Mouse (Mus musculus): ENCODE results near the gene Zfp423. TPM values are rescaled to one million over a fixed set of nuclear protein-coding genes. Genes with fewer than 3 reads are reported as not detected.

Zfp423 gene
- polyA plus RNA-seq, 1 experiment from 2014 or later, result 33.4 TPM

DNA sequence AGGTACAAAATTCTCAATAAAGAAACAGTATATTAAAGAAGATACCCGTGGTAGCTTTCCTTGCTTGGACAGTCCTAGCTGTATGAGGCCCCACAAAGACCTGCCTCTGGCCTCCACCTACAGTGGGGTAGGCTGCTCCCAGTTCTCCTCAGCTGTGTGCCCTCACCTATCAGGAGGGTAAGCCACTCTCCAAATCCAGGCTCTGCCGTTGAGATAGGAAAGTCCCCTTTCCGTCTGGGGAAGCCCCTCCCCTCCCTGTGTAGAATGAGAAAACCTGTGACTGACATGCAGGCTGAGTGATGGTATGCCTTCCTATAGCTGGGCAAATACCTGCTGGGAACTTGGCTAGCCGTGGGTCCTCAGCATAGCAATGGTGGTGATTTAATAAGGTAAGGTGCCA, 257.8 kb downstream of the Zfp423 start:
- 56% methylated on average over 4 of the region's 4 CpGs for WGBS
- Histone ChIP-seq H3K27ac (replicated peaks) (peak overlapping the region; percentile 82), H3K27me3 (no peaks in the 10 kb centered on the region), H3K4me2 (no peak overlapping the region), H3K4me1 (replicated peaks) (peaks cover 50% of the 10 kb centered on the region), H3K9me3 (no peaks in the 10 kb centered on the region), H3K4me3 (no peak overlapping the region), H3K36me3 (no peaks in the 10 kb centered on the region), H3K9ac (no peak overlapping the region)
- peak; percentile 17; the same call in 1 of the 2 replicates for ATAC-seq (ENCODE audit: low FRiP score, low read depth)

DNA sequence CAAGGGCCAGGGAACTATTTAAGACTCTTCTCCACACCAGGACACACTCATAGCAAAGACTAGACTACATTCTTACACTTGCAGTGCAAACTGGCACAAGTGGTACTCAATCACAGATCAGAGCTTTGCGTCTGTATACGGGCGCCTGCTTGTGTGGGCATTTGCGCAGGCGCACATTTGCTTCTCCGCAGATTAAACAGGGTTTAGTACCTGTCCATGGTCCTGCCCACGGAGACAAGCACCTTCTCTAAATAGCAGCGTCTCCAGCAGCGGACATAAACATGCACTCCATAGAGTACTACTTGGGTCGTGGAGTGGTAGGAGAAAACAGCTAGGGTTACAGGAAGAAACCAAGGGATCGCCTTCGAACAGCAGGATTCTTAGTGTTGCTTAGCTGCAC, 259.1 kb downstream of the Zfp423 start:
- Histone ChIP-seq H3K4me3 (no peak overlapping the region), H3K27me3 (no peaks in the 10 kb centered on the region), H3K4me1 (replicated peaks) (peaks cover 58% of the 10 kb centered on the region), H3K4me2 (no peak overlapping the region), H3K9me3 (no peaks in the 10 kb centered on the region), H3K9ac (no peak overlapping the region), H3K36me3 (no peaks in the 10 kb centered on the region), H3K27ac (replicated peaks) (no peak overlapping the region)
- 76% methylated on average over 12 of the region's 12 CpGs for WGBS
- ATAC-seq (ENCODE audit: low FRiP score, low read depth), result no peak

DNA sequence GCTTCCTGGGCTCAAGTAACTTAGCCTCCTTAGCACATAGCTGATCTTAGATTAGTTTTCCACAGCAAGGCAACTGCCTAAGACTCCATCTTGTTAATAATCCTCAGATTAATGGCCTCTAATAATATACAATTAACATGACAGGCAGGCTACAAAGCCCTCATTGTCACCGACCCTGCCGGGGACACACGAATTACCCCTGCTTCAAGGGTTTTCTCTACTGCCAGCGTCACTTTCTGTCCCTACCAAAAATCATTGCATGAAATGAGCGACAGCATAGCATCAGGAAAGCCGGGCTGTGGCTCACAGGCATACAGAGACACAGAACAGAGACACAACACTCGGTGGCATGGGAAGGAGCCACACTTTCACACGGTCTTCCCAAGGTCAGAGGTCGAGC, 262.3 kb downstream of the Zfp423 start:
- Histone ChIP-seq H3K36me3 (no peaks in the 10 kb centered on the region), H3K4me3 (no peak overlapping the region), H3K27ac (replicated peaks) (0 out of 2 replicates have a peak overlapping the region, but pooled peaks have one; percentile 23), H3K27me3 (no peaks in the 10 kb centered on the region), H3K9me3 (no peaks in the 10 kb centered on the region), H3K4me1 (replicated peaks) (peaks cover 57% of the 10 kb centered on the region), H3K9ac (no peak overlapping the region), H3K4me2 (no peak overlapping the region)
- ATAC-seq (ENCODE audit: low FRiP score, low read depth), result no peak
- 31% methylated on average over 9 of the region's 9 CpGs for WGBS

DNA sequence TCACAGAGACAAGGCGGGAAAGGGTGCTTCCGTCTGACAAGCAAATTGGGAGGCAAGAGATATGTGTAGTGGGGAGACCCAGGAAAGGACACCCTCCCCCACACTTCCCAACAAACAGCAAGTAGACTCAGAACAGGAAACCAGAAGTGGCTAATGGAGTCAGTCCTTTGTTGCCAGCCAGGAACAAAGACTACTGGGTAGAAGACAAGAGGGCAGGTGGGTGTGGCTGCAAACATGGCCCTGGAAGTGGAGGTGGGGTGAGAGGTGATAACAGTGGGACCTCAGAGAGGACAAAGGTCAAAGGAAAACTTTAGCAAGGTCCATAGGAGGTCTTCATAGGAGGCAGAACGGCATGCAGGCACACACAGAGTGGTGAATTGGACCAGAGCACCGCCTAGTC, 265.7 kb downstream of the Zfp423 start:
- Histone ChIP-seq H3K27me3 (no peaks in the 10 kb centered on the region), H3K4me2 (no peak overlapping the region), H3K36me3 (no peaks in the 10 kb centered on the region), H3K27ac (replicated peaks) (no peak overlapping the region), H3K4me1 (replicated peaks) (peaks cover 78% of the 10 kb centered on the region), H3K9me3 (no peaks in the 10 kb centered on the region), H3K9ac (no peak overlapping the region), H3K4me3 (no peak overlapping the region)
- WGBS, result 75% methylated on average over 4 of the region's 4 CpGs
- no peak for ATAC-seq (ENCODE audit: low FRiP score, low read depth)

DNA sequence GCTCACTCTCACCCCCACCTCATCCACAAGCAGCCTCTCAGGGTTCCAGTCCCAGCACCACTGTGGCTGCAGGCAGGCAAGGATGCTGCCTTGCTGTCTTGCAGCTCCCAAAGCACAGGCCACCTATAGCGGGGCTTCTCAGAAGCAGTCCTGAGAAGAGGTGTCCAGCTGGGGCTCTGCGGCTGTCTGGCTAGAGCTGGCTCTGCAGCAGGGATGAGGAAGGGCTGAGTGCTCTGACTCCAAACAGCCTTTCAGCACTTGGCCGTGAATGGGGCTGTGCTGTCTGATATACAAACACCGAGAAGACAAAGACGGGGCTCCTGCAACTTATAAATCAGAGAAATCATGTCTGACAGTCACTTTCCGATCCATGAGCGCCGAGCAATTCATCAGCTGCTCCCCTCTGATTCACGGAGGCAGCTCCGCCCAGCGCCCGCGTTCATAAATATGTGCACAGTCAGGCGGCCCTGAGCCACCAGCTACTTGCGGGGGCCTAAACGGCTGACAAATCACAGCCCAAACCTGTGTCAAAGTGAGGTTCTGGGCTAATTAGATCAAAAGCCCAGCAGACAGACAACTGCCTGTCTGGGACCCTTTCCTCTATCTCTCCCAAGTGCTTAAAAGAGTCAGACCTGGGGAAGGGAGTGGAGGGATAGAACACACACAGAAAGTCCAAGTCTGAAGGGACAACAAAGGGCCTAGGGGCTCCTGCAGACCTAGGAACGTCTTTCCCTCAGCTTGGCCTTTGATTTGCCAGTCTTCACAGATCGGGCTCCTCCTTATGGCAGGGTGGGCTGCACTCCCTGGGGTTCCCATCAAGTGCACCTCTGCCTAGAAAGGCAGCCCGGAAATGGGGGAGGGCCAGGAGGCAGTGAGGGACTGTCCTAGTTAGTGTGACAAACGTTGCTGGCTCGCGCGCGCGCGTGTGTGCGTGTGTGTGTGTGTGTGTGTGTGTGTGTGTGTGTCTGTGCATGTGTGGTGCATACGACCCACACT, 269.0 kb downstream of the Zfp423 start:
- WGBS, result 16% methylated on average over 28 of the region's 28 CpGs
- Histone ChIP-seq H3K4me2 (peak overlapping the region; percentile 37), H3K4me1 (replicated peaks) (peaks cover 95% of the 10 kb centered on the region), H3K27me3 (no peaks in the 10 kb centered on the region), H3K36me3 (no peaks in the 10 kb centered on the region), H3K4me3 (no peak overlapping the region), H3K9ac (no peak overlapping the region; the same call in 1 of the 2 replicates), H3K27ac (replicated peaks) (peak overlapping the region; percentile 85), H3K9me3 (no peaks in the 10 kb centered on the region)
- peak; percentile 12; the same call in 1 of the 2 replicates for ATAC-seq (ENCODE audit: low FRiP score, low read depth)

DNA sequence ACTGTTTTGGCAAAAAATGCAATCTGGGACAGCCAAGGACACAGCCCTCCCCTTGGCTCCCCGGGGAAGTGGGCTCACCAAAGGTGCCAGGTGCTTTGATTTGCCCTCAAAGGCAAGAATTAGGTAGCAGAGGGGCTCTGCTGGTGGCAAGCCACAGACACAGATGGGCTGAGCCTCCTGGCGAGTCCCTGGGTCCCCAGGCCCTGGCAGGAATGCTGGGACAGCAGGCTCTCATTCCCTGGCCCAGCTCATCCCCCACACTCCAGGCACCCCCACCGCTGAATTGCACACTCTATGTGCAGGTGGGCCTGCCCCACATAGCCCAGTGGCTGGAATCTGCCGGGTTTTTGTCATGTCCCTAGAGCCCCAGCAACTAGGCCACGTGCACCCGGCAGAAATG, 270.2 kb downstream of the Zfp423 start:
- Histone ChIP-seq H3K4me2 (no peak overlapping the region), H3K4me1 (replicated peaks) (peaks cover 96% of the 10 kb centered on the region), H3K4me3 (no peak overlapping the region), H3K9ac (no peak overlapping the region), H3K27ac (replicated peaks) (peak overlapping the region; percentile 85), H3K36me3 (no peaks in the 10 kb centered on the region), H3K27me3 (no peaks in the 10 kb centered on the region), H3K9me3 (no peaks in the 10 kb centered on the region)
- WGBS, result 36% methylated on average over 6 of the region's 6 CpGs
- ATAC-seq (ENCODE audit: low FRiP score, low read depth), result no peak

DNA sequence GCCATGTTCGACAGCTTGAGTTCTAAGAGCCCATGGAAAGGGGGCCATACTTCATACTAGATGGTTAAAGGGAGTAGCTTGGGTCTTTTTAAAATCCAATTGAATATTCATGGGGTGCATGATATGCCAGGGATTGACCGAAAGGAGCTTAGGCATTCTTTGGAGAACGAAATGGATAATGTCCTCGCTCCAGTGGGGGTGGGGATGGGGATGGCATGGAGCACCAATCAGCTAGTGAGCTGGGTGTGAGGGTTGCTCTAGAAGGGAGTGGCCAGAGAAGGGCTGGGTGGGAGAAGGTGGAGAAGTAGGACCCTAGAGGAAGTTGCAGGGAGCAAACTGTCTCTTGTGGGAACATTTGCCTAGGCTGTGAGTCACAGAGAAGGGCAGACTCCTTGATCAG, 271.0 kb downstream of the Zfp423 start:
- Histone ChIP-seq H3K36me3 (no peaks in the 10 kb centered on the region), H3K27ac (replicated peaks) (peak overlapping the region; percentile 85), H3K4me1 (replicated peaks) (peaks cover 94% of the 10 kb centered on the region), H3K9me3 (no peaks in the 10 kb centered on the region), H3K4me2 (no peak overlapping the region), H3K4me3 (no peak overlapping the region), H3K9ac (no peak overlapping the region), H3K27me3 (no peaks in the 10 kb centered on the region)
- 40% methylated on average over 4 of the region's 4 CpGs for WGBS
- no peak for ATAC-seq (ENCODE audit: low FRiP score, low read depth)

DNA sequence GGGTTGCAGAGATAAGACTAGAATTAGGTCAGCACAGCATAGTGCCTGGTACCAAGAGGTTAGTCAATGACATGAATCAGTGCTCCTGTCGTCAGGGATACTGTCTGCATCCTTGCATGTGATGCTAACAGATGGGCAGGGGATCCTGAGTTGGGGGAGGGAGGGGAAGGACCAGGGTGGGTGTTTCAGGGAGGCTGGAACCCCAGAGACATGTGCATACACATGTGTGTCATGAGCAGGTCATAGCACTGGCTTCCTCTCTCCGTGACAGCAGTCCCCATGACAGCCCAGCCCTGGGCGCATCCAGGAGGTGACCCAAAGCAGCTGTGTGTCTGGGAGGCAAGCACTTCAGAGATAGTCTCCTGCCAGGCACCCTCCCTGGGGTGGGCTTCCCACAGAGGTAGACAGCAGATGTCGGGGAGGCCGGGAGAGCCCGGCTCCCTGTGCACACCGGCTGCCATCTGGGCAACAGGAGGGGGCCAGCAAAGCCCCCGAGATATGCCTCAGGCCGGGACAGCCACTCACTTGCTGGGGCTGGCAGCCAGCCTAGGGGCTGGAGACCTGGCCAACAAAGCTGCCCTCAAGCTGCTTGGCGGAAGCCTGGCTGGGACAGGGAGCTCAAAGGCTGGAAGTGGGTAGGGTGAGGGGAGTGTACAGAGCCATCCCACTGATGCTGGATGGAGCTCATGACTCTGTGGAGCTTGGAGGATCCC, 272.3 kb downstream of the Zfp423 start:
- no peaks in the 10 kb centered on the region for H3K27me3 ChIP-seq
- peaks cover 82% of the 10 kb centered on the region for H3K4me1 ChIP-seq (replicated peaks)
- H3K9me3 ChIP-seq, result no peaks in the 10 kb centered on the region
- H3K4me2 ChIP-seq, result no peak overlapping the region
- 21% methylated on average over 10 of the region's 10 CpGs for WGBS
- H3K27ac ChIP-seq (replicated peaks), result peak overlapping the region; percentile 85
- ATAC-seq (ENCODE audit: low FRiP score, low read depth), result peak; percentile 43
- H3K9ac ChIP-seq, result no peak overlapping the region
- no peaks in the 10 kb centered on the region for H3K36me3 ChIP-seq
- no peak overlapping the region for H3K4me3 ChIP-seq

DNA sequence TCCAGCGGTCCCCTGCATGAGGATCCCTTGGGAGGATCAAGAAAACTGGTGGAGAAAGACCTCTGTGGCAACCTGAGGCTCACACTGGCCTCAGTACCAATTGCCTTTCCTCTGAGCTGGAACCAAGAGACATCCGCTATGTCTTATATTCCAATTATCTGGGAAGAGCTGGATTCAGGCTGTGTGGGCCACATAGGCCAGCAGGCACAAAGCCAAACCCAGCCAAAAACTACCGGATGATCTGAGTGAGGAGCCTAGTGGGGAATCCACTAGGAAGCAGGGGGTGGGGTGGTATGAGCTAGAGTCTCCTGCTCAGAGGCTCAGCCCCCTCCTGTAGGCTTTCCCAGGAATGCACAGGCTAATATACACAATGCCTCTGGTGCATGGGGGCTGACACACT, 273.4 kb downstream of the Zfp423 start:
- ATAC-seq (ENCODE audit: low FRiP score, low read depth), result no peak
- Histone ChIP-seq H3K4me3 (no peak overlapping the region), H3K9me3 (no peaks in the 10 kb centered on the region), H3K4me1 (replicated peaks) (peaks cover 70% of the 10 kb centered on the region), H3K27ac (replicated peaks) (peak overlapping the region; percentile 85), H3K4me2 (no peak overlapping the region), H3K9ac (no peak overlapping the region), H3K36me3 (no peaks in the 10 kb centered on the region), H3K27me3 (no peaks in the 10 kb centered on the region)
- 46% methylated on average over 3 of the region's 3 CpGs for WGBS

DNA sequence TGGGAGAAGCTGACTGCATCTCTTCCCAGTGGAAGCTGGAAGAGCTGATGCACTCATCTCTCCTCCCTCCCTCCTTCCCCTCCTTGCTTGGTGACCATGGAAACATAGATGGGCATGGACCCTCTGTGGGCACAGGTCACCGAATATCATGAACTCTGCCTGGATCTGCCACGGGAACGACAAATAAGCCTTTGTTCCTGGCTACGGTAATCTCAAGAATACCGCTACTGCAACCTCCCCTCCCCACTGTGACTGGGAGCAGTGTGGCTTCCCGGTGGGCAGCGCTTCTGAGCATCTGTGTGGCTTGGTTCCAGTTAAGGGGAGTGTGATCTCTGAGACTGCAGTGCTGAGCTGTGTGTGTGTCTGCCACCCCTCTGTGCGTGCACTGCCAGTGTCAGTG, 274.0 kb downstream of the Zfp423 start:
- no peak overlapping the region for H3K4me2 ChIP-seq
- peaks cover 69% of the 10 kb centered on the region for H3K4me1 ChIP-seq (replicated peaks)
- peak overlapping the region; percentile 85 for H3K27ac ChIP-seq (replicated peaks)
- 13% methylated on average over 8 of the region's 8 CpGs for WGBS
- H3K9ac ChIP-seq, result no peak overlapping the region
- H3K36me3 ChIP-seq, result no peaks in the 10 kb centered on the region
- no peak overlapping the region for H3K4me3 ChIP-seq
- no peaks in the 10 kb centered on the region for H3K9me3 ChIP-seq
- no peaks in the 10 kb centered on the region for H3K27me3 ChIP-seq
- no peak for ATAC-seq (ENCODE audit: low FRiP score, low read depth)

DNA sequence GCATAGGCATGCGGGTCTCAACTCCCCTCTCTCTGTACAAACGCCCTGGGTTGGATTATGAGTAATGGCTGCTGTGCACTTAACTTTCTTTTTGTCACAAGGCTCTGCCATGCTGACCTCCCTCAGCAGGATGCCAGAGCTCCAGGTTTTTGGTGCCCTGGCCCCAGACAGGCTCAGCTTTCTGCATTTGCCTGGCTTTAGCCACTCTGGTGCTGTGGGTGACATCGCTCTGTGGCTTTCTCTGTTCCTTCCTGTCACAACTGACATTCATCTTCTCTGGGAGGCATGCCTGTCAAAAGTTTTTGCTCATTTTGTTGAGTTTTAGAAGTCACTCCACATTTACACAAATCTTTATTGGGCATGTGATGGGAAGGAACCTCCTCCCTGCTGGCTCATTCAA, 277.3 kb downstream of the Zfp423 start:
- no peak for ATAC-seq (ENCODE audit: low FRiP score, low read depth)
- no peaks in the 10 kb centered on the region for H3K27me3 ChIP-seq
- no peaks in the 10 kb centered on the region for H3K9me3 ChIP-seq
- H3K27ac ChIP-seq (replicated peaks), result no peak overlapping the region
- H3K4me3 ChIP-seq, result no peak overlapping the region
- no peak overlapping the region for H3K9ac ChIP-seq
- WGBS, result 80% methylated on average over 3 of the region's 3 CpGs
- H3K4me1 ChIP-seq (replicated peaks), result peaks cover 48% of the 10 kb centered on the region
- H3K36me3 ChIP-seq, result no peaks in the 10 kb centered on the region
- H3K4me2 ChIP-seq, result no peak overlapping the region

DNA sequence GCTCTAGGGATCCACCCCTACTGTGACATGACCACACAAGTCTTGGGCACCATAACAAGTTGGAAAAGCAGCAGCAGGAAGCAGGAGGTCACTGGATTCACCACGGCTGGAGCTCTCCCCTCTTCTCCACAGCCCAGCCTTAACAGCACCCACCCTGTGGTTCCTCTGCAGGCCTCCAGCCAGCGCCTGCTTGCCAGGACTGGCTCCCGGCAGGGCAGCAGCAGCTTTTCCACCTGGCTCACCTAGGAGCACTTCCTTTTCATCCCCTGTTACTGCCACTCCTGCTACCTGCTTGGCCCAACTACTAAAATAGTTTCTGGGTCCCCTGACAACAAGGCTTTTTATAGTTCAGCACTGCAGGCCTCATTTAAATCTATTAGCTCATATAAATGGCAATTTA, 279.4 kb downstream of the Zfp423 start:
- H3K4me2 ChIP-seq, result no peak overlapping the region
- no peaks in the 10 kb centered on the region for H3K27me3 ChIP-seq
- peak overlapping the region; percentile 23 for H3K27ac ChIP-seq (replicated peaks)
- H3K9me3 ChIP-seq, result no peaks in the 10 kb centered on the region
- no peak overlapping the region for H3K9ac ChIP-seq
- ATAC-seq (ENCODE audit: low FRiP score, low read depth), result no peak
- 64% methylated on average over 3 of the region's 3 CpGs for WGBS
- H3K4me1 ChIP-seq (replicated peaks), result peaks cover 38% of the 10 kb centered on the region
- H3K4me3 ChIP-seq, result no peak overlapping the region
- H3K36me3 ChIP-seq, result no peaks in the 10 kb centered on the region

Data from hindbrain, embryonic 15.5 days (tissue).